Mouse (Mus musculus): ENCODE results near the gene Ly9.

Ly9 gene

GRCm38 (mm10) chr1:171604686-171605085 is 2.5 kb downstream of the Ly9 start:
- intact Hi-C loops (cut with DNase I): no loop called here

GRCm38 (mm10) chr1:171584584-171584983 is 22.6 kb downstream of the Ly9 start:
- intact Hi-C loops (cut with DNase I): no loop called here

- intact Hi-C loops (cut with DNase I): no loop called here
Measured at GRCm38 (mm10) chr1:171577168-171577567, 30.0 kb downstream of the Ly9 start.

- intact Hi-C loops (cut with DNase I): loop anchor here (5.0 kb wide), 2 partner anchors 66 to 206 kb away; partner anchors contain the start of genes Alyref2 and Klhdc9
Measured at GRCm38 (mm10) chr1:171568436-171568835, 38.8 kb downstream of the Ly9 start.

- intact Hi-C loops (cut with DNase I): loop anchor here (5.0 kb wide), 2 partner anchors 64 to 204 kb away; partner anchors contain the start of genes Alyref2 and Klhdc9
Measured at GRCm38 (mm10) chr1:171566777-171567176, 40.4 kb downstream of the Ly9 start.

GRCm38 (mm10) chr1:171565888-171566287 is 41.3 kb downstream of the Ly9 start:
- intact Hi-C loops (cut with DNase I): loop anchor here (5.0 kb wide), 2 partner anchors 64 to 204 kb away; partner anchors contain the start of genes Alyref2 and Klhdc9

- intact Hi-C loops (cut with DNase I): no loop called here
Measured at GRCm38 (mm10) chr1:171564247-171564646, 43.0 kb downstream of the Ly9 start.

GRCm38 (mm10) chr1:171563042-171563441 is 44.2 kb downstream of the Ly9 start:
- intact Hi-C loops (cut with DNase I): no loop called here

GRCm38 (mm10) chr1:171561639-171562225 is 45.5 kb downstream of the Ly9 start:
- intact Hi-C loops (cut with DNase I): no loop called here

DNA sequence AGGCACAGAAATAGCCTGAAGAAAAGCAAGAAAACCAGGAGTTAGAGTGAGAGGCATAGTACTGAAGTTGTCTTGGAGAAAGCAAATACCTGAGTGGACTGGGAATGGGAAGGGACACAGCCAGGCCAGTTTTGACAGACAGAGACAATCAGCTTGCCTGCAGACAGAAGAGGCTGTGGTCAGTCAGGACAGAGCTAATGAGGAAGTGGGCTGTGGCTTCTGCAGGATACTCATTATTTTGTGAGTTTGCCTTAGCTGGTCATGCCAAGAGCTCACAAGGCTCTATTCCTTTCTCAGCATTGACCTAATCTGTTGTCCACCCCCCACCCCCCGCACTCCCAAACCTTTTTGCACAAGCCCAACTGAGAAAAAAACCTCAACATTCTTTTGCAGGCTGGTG is 46.0 kb downstream of the Ly9 start:
- intact Hi-C loops (cut with DNase I): no loop called here

DNA sequence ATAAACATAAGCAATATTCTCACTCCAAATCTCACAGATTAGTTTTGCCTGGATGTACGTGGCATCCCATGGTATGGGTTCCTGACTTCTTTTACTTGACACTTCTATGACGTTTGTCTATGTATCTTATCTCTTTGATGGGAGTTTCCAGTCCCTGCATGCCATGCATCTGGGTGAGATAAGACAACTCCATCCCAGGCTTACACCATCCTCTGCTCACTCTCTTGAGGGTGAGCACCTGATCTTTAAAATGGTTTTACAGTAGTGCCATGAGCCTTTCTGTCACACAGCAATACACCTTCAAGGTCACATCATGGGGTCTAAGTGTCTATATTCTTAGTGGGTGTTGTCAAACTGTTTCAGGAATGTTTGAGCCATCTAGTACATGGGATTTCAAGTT is 46.9 kb downstream of the Ly9 start:
- intact Hi-C loops (cut with DNase I): no loop called here

- intact Hi-C loops (cut with DNase I): no loop called here
Measured at GRCm38 (mm10) chr1:171558898-171559297, 48.3 kb downstream of the Ly9 start, which contains the start of gene Cd244a. TSS of gene Cd244a (plus strand) at chr1:171559193.

GRCm38 (mm10) chr1:171558407-171558806 is 48.8 kb downstream of the Ly9 start:
- intact Hi-C loops (cut with DNase I): no loop called here

DNA sequence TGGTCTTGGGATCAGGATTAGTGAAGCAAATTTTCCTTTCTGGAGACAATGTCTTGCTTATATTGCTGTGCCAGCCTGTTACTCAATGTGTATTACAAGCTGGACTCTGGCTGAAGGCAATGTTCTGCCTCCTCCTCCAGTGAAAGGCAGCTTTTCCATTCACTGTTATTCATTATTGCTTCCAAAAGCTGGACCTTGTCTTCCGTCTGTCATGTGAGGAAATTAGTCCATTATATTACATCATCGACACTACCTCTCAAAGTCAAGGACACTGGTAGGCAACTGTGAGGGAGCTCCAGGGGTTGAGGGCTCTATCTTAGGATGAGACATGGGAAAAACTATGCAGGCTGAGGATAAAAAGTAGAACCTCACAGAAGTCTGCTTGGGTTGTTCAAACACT is 50.8 kb downstream of the Ly9 start:
- intact Hi-C loops (cut with DNase I): no loop called here

- intact Hi-C loops (cut with DNase I): no loop called here
Measured at GRCm38 (mm10) chr1:171553359-171554341, 53.6 kb downstream of the Ly9 start.

DNA sequence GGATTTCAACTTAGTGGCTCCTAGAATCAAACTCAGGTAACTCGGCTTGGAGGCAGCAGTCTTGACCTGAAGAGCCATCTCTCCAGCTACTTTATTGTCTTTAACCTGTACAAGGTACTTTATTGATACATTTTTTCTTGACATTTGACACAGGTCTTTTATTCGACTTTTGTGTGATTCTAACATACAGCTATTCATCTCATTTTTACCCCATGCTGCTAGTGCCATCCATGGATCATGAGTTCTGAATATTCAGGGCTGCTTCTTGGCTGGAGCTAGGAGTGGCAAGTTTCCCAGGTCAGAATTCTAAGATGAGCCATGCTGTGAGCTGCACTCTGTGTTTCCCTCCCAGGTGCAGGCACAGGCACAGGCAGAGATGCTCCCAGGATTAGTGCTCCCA is 55.0 kb downstream of the Ly9 start:
- intact Hi-C loops (cut with DNase I): no loop called here

- intact Hi-C loops (cut with DNase I): no loop called here
Measured at GRCm38 (mm10) chr1:171551326-171551725, 55.9 kb downstream of the Ly9 start.

DNA sequence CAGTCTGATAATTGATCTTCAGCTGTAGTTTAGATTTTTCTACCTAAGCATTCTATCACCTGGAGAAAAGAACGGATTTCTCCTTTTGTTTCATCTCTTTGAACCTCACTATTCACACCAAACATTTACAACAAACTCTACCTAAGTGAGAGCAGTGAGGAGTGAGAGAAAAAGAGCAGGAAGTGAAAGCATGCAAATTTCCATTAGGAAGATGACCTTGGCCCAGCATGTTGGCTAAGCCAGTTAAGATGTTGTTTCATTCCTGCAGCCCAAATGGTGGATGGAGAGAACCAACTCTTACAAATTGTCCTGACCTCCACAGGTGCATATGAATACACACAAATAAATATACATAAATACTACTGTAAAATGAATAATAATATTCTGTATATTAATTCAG is 66.5 kb downstream of the Ly9 start:
- intact Hi-C loops (cut with DNase I): no loop called here
